Mouse (Mus musculus): ENCODE measurements at regions not wholly inside any gene's neighbourhood (a gene's known extent, or its start where the extent isn't known, plus 50 kb on each side); places are given as distances from the start of the nearest gene placed in this dataset.
A peak's percentile ranks its signal among the peaks of the same experiment; 100 is the strongest.

DNA sequence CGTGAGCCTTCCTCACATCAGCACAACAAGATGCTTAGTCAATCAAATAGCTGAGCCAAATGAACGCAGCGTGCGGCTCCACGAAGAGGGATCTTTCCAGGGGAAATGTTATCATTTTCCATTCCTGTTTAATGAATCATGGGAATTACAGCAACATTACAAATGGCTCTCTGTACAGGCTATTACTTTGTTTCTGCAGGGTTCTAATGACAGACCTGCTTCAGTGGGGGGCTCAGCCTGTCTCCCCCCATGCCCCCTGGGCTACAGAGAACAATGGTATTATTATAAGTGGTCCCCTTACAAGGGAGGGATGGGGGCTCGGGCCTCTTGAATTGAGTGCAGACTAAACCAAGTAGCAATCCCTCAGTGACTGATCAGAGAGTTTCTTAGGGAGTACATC is 144.3 kb upstream of the Csf3r start:
- no peak for DNase-seq (ENCODE audit: low spot score in 2 of 2)

DNA sequence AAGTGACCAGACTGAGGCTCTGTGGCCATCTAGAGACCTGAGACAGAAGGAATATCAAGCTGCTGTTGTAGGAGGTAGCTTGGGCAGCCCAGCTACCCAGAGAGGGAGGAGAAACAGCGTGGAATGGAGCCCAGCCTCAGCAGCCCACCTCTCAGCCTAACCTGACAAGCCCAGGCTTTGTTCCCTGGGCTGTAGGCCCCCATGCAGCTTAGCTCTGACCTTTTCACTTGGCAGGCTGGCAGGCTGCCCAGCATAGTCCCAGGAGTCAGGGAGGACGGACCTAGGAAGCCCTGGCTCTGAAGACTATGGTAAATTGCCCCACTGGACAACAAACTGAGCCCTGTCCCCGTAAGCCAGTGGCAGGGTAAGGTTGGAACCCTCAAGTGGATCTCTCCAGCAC is 141.8 kb upstream of the Csf3r start:
- no peak for DNase-seq (ENCODE audit: low spot score in 2 of 2)

DNA sequence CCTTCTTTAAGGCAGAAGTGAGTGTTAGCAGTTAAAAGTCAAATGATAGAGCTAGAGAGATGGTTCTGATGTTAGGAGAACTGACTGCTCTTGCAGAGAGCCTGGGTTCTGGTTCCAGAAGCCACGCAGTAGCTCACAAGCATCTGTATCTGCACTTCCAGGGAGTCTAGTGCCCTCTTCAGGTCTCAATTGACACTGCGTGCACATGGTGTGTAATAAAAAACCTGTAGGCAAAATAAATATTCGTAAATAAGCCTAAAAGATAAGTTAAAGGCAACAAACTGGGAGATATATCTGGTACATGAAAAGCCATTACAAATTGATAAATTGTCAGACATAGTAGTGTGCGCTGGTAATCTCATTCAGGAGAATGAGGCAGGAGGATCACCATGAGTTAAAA is 133.8 kb upstream of the Csf3r start:
- no peak for DNase-seq (ENCODE audit: low spot score in 2 of 2)

DNA sequence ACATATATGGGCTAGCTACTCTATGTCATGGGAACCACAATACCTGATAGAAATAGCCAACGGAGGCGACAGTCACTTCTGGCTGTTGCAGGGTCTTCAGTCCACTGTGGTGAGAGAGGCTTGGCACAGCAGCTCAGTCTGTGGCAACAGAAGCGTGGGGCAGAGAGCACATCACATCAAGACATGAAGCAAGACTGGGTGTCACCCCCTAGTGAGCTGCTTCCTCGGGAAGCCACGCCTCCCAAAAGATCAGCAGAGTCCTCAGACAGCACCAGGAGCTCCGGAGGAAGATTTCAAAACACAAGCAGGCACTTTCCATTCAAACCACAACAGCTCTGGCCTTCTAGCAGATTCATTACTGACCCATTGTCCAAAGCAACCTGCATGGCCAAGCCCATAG is 131.2 kb upstream of the Csf3r start:
- DNase-seq (ENCODE audit: low spot score in 2 of 2): no peak

DNA sequence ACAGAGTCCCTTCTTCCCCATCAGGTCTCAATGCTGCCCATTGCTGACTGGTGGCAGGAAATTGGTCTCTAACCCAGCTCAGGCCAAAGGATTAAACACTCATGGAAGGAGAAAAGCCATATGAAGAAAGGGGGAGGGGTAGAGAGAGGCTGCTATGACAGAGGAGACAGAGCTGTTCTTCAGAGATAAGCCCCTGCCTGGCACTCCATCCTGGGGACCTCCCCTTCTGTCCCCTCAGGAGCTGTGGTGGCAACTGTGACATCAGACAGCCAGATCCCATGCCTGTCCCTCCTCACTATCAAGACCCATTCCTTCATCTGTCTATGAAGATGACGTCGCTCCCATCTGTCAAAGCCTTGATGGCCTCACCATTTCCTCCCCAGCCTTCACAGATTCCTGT is 126.6 kb upstream of the Csf3r start:
- no peak for DNase-seq (ENCODE audit: low spot score in 2 of 2)

DNA sequence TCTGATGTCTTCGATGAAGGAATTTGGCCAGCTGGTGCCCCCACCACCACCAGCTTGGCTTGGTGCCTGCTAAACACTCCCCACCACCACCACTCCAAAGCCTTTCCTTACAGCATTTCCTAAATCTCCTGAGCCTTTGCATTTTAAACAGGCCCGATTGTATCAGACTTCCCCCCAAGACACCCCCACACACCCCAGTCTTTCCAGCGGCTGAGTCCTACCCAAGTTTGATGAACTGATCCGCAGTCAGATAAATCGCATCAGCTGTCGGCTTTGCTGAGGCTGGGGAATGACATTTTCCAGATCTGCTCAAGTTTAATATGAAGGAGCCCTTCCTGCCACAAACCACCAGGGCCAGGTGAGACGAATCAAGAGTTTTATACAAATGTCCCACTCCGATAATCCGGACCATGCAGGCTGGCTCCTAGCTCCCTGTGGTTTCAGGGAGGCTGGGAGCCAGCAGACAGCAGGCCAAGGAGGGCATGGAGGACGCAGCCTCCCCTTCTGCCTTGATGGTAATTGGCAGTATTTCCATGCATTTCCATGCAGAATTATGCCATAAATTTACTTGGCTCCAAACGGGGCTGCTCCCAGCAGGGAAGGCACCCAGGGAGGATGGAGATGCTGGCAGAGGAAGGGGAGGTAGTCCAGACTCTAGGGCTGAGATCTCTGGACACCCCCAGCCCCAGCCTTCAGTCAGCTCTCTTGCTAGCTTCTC is 125.6 kb upstream of the Csf3r start:
- no peak for DNase-seq (ENCODE audit: low spot score in 2 of 2)

DNA sequence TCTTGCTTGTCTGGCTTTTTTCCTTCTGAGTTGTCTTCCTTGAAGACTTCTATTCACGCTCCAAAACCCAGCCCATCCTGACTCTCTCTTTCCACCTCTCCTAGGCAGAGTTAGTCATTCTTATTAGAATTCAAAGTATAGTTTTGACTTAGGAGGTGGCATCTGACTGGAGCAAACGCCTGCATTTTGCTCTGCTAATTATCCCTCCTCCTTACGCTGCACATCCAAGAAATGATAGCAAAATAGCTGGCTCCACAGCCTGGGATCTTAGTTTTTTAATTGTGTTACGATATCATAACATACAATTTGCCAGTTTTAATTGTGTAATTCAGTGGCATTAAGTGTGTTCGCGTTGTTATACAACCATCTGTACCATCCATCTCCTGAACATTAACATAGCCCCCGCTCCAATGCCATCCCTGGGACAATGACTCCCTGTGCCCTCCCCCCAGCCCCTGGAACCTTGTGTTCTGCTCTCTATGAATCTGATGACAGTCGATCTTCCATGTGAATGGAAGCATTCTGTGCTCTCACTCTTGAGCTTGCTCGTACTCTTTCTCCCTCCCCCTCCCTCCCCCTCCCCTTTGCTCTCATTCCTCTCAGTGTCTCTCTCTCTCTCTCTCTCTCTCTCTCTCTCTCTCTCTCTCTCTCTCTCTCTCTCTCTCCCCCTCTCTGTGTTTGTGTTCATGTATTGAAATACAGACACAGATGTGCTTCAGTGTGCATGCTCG is 122.6 kb upstream of the Csf3r start:
- DNase-seq (ENCODE audit: low spot score in 2 of 2): no peak

DNA sequence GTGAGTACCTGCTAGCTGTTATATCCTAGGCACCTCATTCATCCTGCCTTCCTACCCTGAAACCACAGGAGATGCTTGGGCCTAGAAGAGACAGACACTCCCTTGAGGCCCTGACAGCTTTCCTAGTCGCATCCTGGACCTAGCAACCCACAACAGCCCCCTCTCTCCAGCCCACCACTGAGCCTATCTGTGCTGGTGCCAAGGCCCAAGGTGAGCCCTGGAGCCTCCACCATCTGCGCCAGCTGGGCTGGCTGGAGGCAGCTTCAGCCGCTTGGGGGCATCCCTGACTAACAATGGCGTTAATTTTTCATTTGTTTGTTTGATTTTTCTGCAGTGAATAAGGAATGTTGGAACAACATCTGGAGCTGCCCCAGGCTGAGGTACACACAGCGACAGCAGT is 118.1 kb upstream of the Csf3r start:
- no peak for DNase-seq (ENCODE audit: low spot score in 2 of 2)

DNA sequence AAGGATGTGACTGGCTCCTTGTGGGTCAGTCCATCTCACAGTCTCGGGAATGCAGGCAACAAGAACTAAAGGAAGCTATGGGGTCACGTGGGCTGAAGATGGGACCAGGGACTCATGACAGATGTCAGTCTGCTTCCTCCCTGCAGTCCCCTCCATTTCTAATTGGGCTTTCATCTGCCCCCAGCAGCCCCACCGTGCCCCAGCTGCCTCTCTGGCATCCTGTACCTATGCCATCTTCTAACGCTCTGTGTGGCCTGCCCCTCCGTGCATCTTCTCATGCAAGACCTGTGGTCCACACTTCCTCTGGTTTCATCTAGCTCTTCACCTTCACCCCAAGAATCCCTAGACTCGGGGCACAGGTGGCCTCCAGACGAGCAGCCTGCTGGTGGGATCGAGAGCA is 115.4 kb upstream of the Csf3r start:
- no peak for DNase-seq (ENCODE audit: low spot score in 2 of 2)

DNA sequence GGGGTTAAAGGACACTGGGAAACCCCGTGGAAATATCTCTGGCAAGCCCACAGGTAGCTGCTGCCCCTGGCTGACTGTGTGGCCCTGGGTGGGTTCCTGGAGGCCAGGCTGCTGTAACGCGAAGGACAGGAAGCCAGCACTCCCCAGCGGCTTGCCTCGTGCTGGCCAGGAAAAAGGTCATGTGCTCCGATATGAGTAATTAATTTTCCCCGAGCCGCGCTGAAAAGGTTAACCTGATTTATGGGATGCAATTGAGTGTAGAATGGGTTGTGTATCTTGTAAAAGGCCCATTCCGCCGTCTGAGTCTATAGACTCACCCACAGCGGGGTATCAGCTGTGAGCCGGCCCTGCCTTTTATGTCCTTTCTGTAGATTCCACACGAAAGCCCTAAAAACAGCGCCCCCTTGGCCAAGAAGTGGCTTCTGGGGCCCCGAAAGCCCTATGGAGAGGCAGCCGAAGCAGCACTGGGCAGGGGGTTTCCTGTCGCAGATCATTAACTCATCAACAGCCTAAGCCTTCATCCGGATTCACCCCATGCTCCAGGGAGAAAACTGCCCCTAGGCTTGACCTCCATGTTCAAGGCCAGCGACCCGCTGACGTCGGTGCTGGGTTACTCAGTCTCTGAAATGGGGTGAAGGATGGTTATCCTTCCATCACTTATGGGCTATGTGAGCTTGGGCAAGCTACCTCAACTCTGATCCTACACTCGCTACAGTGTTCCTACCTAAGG is 112.6 kb upstream of the Csf3r start:
- DNase-seq (ENCODE audit: low spot score in 2 of 2): no peak

DNA sequence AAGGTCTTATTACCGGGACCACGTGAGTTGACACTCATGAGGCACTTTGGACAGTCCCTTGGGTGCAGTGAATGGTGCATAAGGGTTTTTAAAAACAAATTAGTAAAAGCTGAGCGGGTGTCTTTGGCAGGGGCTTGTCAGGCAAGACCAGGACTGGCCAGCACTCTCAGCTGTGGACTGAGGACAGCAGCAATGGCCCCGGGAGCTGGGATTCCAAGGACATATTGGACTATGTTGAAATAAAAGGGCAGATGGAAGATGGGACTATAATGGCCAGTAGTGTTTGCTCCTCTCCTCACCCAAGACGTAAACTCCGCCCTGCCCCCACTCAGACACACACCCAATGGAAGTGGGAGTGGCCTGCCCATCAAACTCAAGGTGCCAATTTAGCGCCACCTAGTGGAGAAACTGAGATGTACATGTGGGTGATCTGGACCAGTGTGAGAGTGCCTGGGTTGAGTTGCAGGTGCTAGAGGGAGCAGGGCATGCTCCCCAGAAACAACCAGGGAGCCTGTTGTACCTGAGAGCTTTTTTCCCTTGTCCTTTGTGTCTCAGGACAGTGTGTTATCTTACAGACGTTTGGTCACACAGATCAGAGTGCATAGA is 111.8 kb upstream of the Csf3r start:
- DNase-seq (ENCODE audit: low spot score in 2 of 2): peak; percentile 20 to 36

DNA sequence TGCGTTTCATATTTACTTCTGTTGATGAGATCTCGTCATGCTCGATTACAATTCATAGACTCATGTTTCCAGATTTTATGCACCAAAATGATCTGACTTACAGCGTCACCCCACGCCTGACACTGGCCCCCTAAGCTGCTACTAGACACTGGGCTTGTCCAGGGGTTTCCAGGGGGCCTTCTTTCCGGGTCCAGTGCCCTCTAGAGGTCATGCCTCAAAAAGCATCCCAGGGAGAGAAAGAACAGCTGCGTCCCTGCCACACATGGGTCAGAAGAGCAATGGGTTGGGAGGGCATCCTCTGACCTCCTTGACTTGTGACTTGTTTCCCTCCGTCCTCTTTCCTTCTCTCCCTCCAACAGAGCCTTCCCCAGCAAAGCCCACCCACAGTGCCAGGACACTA is 109.2 kb upstream of the Csf3r start:
- no peak for DNase-seq (ENCODE audit: low spot score in 2 of 2)

DNA sequence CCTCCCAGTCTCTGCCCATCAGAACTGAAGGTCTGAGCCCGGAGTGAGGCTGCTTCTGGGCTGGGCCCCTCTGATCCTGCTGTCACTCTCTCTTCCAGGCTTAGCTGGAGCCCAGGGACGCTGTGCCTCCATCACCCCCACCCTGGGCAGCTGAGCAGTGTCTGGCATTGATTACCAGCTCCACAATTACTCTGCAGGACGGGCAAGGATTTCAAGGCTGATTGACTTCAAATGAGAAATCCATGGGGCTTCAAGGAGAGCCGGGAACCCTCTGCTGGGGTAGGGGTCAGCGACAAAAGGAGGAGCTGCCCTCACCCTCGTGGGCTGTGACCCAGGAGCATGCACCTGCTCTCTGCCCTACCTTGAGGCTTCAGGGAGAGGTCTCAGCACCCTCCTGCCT is 107.1 kb upstream of the Csf3r start:
- DNase-seq (ENCODE audit: low spot score in 2 of 2): no peak

DNA sequence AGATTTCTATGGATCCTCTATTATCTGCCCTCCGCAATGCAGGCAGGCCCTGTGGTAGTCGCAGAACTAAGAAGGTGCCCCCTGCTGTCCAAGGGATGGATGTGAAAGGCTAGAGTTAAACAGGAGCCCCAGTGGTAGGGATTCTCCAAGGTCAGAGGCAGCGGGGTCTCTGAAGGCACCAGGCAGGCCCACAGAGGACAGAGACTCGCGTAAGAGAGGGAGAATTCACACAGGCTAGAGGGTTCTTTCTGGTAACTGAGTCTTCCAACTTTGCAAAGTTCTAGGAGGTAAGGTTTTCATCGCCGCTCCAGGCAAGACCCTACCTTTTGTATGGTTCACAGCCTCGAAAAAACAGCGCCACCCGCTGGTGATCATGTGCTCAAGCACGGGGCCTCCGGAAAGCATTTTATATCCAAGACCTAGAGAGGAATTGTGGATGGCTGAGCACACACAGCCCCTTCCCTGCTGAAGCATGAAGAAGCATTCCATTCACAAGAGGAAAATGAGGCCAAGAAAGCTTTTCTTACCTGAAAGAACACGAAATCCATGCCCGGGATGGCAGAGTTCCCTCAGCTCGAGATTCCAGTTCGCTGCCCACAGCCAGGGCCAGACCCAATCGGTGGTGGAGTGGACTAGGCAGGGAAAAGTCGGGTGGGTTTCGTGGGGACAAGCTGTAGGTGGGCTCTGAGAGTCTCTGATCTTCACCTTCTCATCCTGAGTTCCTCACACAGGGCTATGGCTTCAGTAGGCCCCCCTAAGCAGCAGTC is 102.6 kb upstream of the Csf3r start:
- DNase-seq (ENCODE audit: low spot score in 2 of 2): peak in 1 of 2 experiments; percentile 49

DNA sequence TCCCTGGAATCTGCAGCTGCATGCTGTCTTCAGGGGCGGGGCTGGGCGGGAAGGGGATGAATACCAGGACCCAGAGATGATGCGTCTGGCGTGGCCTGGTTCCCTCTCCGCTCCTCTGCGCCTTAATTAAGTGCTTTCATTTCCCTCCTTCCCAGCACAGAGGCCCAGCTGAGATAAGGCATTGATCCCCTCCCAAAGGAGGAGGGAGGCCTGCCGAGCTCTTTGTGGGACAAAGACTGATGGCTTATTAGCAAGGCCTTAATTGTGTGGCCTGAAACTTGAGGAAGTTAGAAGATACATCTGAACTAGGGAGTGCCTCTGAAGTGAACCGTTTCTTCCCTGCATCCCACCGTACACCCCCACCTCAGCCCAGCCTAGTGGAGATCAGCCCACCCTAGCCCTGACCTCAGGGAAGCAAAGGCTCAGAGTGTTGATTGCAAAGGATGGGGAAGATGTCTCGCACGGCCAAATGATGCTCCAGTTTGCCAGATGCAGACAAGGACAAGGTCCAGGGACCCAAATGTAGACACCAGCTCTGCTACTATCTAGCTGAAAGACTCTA is 102.0 kb upstream of the Csf3r start:
- no peak for DNase-seq (ENCODE audit: low spot score in 2 of 2)

DNA sequence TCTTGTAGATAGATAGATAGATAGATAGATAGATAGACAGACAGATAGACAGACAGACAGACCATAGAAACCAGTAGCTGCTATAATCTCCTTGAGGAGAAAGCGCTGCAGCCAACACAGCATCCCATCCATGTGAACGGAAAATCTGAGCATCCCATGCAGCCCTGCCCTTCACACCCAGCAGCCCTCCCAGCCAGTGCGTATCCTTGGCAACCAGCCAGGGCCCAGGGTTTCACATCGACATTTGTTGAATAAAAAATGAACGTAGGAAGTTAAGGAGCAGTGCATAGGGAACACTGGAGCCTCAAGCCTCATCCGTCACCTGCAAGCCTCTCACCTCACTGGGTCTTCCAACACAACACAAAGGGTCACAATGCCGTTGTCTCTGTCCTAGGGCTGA is 101.1 kb upstream of the Csf3r start:
- DNase-seq (ENCODE audit: low spot score in 2 of 2): peak in 1 of 2 experiments; percentile 36

DNA sequence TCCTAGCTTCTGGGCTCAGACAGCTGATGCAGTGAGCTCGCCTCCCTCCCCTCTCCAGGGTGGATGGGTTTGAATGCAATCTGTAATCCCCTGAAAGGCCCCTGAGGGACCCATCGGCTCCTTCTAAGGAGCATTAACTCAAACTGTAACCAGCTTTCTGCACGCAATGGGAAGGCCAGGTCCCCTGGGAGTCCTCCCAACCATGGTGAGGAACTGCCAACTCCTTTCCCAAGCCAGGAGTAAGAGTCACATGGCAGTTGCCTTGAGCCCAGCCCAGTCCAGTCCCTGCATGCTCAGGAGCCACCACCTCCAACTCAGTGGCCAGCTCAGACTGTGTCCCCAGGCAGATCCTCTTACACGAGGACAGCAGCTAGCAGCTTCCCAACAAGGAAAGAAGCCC is 96.2 kb upstream of the Csf3r start:
- DNase-seq (ENCODE audit: low spot score in 2 of 2): no peak

DNA sequence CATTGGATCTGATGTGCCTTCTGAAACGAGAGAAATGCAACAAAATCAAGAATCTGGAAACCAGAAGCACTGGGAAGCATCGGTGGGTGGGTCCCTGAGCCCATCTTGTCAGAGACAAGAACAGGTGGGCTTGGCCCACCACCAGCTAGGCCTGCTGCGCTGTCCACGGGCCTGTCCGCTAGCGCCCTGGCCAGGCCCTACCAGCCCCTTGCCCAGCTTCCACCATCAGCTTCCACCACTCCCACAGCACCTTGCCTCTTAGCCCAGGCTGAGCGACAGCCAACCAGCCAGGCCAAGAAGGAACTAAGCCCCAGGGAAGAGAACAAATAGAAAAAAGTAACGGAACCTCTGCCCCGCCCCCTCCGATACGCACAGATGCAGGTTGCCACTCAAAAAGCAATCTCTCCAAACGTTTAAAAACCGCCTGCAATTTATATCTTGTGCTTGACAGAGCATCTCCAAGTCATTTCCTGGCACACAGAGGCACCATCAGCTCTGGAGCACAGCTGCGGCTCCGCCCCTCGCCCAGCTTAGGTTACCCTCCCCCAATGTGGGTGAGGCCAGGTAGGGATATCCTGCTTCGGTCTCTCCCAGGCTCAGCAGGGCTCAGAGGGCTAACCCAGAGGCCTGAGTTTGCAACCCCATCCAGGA is 95.1 kb upstream of the Csf3r start:
- DNase-seq (ENCODE audit: low spot score in 2 of 2): no peak

DNA sequence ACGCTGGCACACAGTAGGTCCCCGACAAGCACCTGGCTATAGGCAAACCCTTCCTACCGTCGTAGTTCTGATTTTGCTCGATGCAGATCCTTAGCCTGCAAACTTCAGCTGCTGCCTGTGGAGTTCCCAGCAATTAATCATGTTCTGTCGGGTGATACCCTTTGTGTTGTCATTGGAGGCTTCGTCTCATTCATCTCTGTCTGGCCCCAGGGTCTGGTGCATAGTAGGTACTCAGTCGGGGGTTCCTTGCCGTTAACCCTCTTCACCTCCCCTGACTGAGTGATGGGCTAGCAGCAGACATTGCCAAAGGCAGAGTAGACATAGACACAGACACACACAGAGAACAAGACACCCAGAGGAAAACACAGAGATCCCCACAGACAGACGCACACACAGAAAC is 93.6 kb upstream of the Csf3r start:
- no peak for DNase-seq (ENCODE audit: low spot score in 2 of 2)

DNA sequence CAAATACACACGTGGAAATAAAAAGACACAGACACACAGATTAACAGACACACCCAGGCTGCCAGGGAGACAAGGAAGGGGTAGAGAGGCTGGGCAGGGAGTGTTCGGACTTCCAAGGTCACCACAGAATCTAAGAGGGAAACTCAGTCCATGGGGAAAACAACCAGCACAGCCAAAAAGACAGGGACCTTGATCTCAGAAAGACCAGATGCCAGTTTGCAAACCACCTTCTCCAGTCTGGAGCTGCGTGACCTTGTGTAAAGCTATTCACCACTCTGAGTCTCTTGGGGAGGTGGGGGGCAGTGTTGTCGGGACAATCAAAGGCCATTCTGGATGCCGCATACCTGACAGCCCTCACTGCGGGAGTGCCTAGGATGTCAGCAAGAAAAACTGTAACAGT is 93.0 kb upstream of the Csf3r start:
- DNase-seq (ENCODE audit: low spot score in 2 of 2): no peak
